In the genomic region with DNA sequence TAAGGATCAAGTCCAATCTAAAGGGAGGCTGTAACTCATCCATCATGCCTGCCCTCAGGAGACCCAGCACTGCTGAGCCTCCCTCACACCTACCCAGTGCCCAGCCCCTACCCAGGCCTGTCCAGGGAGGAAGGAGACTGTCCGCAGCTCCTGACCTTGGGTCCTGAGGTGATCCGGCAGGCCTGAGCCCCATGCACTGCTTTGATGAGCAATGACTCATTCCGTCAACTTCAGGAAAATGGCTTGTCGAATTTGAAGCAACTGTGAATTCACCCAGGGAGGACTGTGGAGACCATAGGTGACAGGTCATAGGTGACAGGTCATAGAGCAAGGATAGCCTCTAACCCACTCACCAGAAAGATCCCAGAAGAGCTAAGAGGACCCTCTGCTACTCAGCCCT, we compare ENCODE assay signal across 17 mouse cellular contexts. TPM values are rescaled to one million over a fixed set of nuclear protein-coding genes. Genes with fewer than 3 reads are reported as not detected.
"Had no signal": no experiment of that assay in that cellular context is flagged by ENCODE, and none has a peak within 500 bp of the region (broad histone marks: within the 10 kb centered on the region; RNA-seq: fewer than 3 reads in every experiment).

No protein-coding gene starts in this region.

- H3K27ac ChIP-seq: layer of hippocampus, adult 2 months; limb, embryonic 13.5 days; liver, embryonic 15.5 days; midbrain, embryonic 10.5 days; neural tube, embryonic 15.5 days had no signal

- H3K4me2 ChIP-seq: limb, embryonic 13.5 days; liver, embryonic 15.5 days; neural tube, embryonic 15.5 days had no signal

- DNase-seq: kidney, postnatal 10 days; kidney, postnatal 4 days; lung, adult 2 months; lung, postnatal 36 days; midbrain, embryonic 14.5 days; right cerebral cortex, adult 18-20 months; right cerebral cortex, postnatal 25 days; thymus, adult 18-20 months; thymus, postnatal 14 days had no signal

- H3K4me1 ChIP-seq: limb, embryonic 13.5 days; liver, embryonic 15.5 days; midbrain, embryonic 10.5 days; neural tube, embryonic 15.5 days had no signal

- H3K27me3 ChIP-seq: limb, embryonic 13.5 days; liver, embryonic 15.5 days; neural tube, embryonic 15.5 days had no signal

- H3K4me3 ChIP-seq: layer of hippocampus, adult 2 months; limb, embryonic 13.5 days; liver, embryonic 15.5 days; midbrain, embryonic 10.5 days; myocyte; neural tube, embryonic 15.5 days had no signal

- H3K36me3 ChIP-seq: limb, embryonic 13.5 days; liver, embryonic 15.5 days; midbrain, embryonic 10.5 days; neural tube, embryonic 15.5 days had no signal

- H3K9me3 ChIP-seq: limb, embryonic 13.5 days; liver, embryonic 15.5 days; midbrain, embryonic 10.5 days; neural tube, embryonic 15.5 days had no signal

- H3K9ac ChIP-seq: limb, embryonic 13.5 days; liver, embryonic 15.5 days; neural tube, embryonic 15.5 days had no signal

- ATAC-seq: lung, postnatal 0 days had no signal

RNA-seq across cellular contexts. Expression of gene Bean1, which starts 26.9 kb away (rescaled TPM):
- total RNA-seq: liver, adult 2 months had no signal
- polyA plus RNA-seq: liver, adult 2 months had no signal
